Mouse (Mus musculus) urinary bladder, adult 18-20 months (tissue): ENCODE measurements around the gene Gk5.

ENCODE experiments used
- DNase-seq, 2 experiments: peaks; one replicate each; pipeline ENCODE4 v3.0.0; 2022; ENCODE audit warnings: low spot score in 2 of 2, mixed read lengths in 2 of 2

The Gk5 gene

GRCm38 (mm10) chr9:96223302-96223701 is 104.1 kb downstream of the Gk5 start:
- DNase-seq, result no peak

- no peak for DNase-seq
These were observed 109.1 kb downstream of the Gk5 start for GRCm38 (mm10) chr9:96228285-96228684.

GRCm38 (mm10) chr9:96230271-96230670 is 111.1 kb downstream of the Gk5 start:
- no peak for DNase-seq
